Mouse (Mus musculus): ENCODE measurements around the gene Myo1d. TPM values are rescaled to one million over a fixed set of nuclear protein-coding genes. Genes with fewer than 3 reads are reported as not detected.

Gene Myo1d
- total and polyA plus RNA-seq, 3 experiments: 15.9 to 81.1 (median 41.7) TPM

DNA sequence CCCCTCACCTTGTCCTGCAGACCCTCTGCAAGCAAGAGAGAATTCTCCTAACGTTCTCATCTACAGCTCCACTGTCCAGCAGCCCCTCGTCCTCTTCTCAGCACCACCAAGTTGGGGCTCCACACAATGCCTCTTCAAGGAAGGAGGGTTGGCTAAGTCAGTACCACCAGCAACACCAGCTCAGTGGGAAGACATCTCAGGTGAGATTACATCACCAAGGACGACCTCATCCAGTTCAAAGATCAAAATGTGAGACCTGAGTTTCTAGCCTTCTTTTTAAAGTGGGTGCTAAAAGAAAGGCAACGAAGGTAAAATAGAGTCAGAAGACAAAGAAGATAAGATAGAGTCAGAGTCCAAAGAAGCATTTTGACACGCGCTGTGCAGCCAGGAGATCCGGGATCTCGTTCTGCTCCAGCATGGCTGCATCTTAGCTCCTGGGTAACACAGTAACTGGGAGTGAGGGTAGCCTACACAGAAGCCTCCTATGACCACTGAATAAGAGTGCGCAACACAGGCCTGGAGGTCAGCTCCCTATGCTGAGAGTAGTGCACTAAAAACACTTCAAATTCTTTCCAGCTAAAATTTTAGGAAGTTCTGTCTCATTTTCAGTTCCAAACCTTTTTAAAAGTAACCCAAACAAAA lies 56.3 kb downstream of the Myo1d start:
- no peaks in the 10 kb centered on the region for H3K27me3 ChIP-seq (ENCODE audit: control insufficient read depth in 1 of 2, insufficient read depth in 2 of 2, low read length in 2 of 2)

DNA sequence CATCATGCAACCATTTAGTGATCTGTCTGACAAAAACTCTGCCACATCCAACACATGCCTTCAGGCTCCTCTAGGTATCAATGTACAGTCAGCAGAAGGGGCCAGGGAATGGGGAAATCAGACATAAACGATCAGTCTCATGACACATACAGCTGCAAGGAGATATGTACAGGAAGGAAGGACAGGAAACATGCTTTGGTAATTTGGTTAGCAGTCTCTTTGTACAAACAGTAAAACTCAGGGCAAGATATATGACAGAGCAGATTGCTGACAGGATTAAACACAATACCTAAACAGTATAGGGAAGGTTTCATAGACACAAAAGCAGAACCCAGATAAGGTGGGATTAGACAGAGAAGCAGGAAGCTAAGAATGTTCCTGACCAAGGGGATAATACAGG lies 60.8 kb downstream of the Myo1d start:
- peaks cover 0 to 25% of the 10 kb centered on the region in 2 experiments; a peak in 2 of 4 replicates for H3K36me3 ChIP-seq (ENCODE audit: control insufficient read depth in 1 of 2, insufficient read depth in 2 of 2, low read length in 2 of 2)
- peak overlapping the region; percentile 77 for H3K27ac ChIP-seq (ENCODE audit: control insufficient read depth, low read depth, low read length)
- no peak overlapping the region for H3K9ac ChIP-seq (ENCODE audit: control insufficient read depth, low read depth, low read length, poor library complexity, severe bottlenecking)
- H3K27me3 ChIP-seq (ENCODE audit: control insufficient read depth in 1 of 2, insufficient read depth in 2 of 2, low read length in 2 of 2): no peaks in the 10 kb centered on the region
- H3K4me3 ChIP-seq (ENCODE audit: control insufficient read depth in 1 of 2, insufficient read depth in 1 of 2, low read depth in 2 of 2, low read length in 2 of 2): no peak overlapping the region
- peaks cover 17 to 21% of the 10 kb centered on the region in 2 experiments for H3K4me1 ChIP-seq (ENCODE audit: control insufficient read depth in 1 of 2, insufficient read depth in 2 of 2, low read length in 2 of 2)
- no peaks in the 10 kb centered on the region for H3K9me3 ChIP-seq (replicated peaks; ENCODE audit: insufficient read depth, low read length)
- H3K79me2 ChIP-seq (ENCODE audit: control insufficient read depth, insufficient read depth, low read length, poor library complexity): no peaks in the 10 kb centered on the region
- DNase-seq (ENCODE audit: low read depth, low spot score): peak; percentile 84
- TF ChIP-seq ELF1 (IDR thresholded peaks at IDR 0.05; ENCODE audit: low read depth, low read length): peak; percentile 66
- no peak for TF ChIP-seq CHD1 (IDR thresholded peaks at IDR 0.05; ENCODE audit: low read depth, low read length)
- TF ChIP-seq TBP (IDR thresholded peaks at IDR 0.05; ENCODE audit: low read depth, low read length): no peak
- peak; percentile 64 for TF ChIP-seq JUND (IDR thresholded peaks at IDR 0.05; ENCODE audit: low read depth, low read length)
- TF ChIP-seq NRF1 (IDR thresholded peaks at IDR 0.05; ENCODE audit: insufficient read depth, low read depth, low read length, poor library complexity, severe bottlenecking): no peak
- TF ChIP-seq UBTF (IDR thresholded peaks at IDR 0.05; ENCODE audit: borderline replicate concordance, insufficient read depth, low read depth, low read length): no peak
- TF ChIP-seq POLR2A (IDR thresholded peaks at IDR 0.05; ENCODE audit: control insufficient read depth in 1 of 2, insufficient read depth in 1 of 2, low read depth in 1 of 2, low read length in 2 of 2, poor library complexity in 1 of 2): no peak
- no peak for TF ChIP-seq E2F4 (IDR thresholded peaks at IDR 0.05; ENCODE audit: borderline replicate concordance, low read depth, low read length)
- peak; percentile 57; the same call in 1 of the 2 replicates for TF ChIP-seq HCFC1 (IDR thresholded peaks at IDR 0.05; ENCODE audit: low read depth, low read length)
- peak; percentile 35 for TF ChIP-seq TAL1 (IDR thresholded peaks at IDR 0.05; ENCODE audit: low read length)
- no peak for TF ChIP-seq SMC3 (IDR thresholded peaks at IDR 0.05; ENCODE audit: low read depth, low read length)
- TF ChIP-seq EP300 (IDR thresholded peaks at IDR 0.05; ENCODE audit: low read depth in 1 of 2, low read length in 2 of 2): peak; percentile 92 to 95
- TF ChIP-seq SIN3A (IDR thresholded peaks at IDR 0.05; ENCODE audit: low read length): peak; percentile 94
- peak; percentile 87 for TF ChIP-seq TCF12 (IDR thresholded peaks at IDR 0.05; ENCODE audit: low read depth, low read length)
- no peak for TF ChIP-seq USF2 (IDR thresholded peaks at IDR 0.05; ENCODE audit: borderline replicate concordance in 1 of 2, insufficient read depth in 1 of 2, low read depth in 1 of 2, low read length in 2 of 2)
- no peak for TF ChIP-seq MAZ (IDR thresholded peaks at IDR 0.05; ENCODE audit: low read depth, low read length)
- no peak; the same call in 1 of the 2 replicates for TF ChIP-seq ZC3H11A (IDR thresholded peaks at IDR 0.05; ENCODE audit: low read depth, low read length)
- peak; percentile 56; the same call in 1 of the 2 replicates for TF ChIP-seq USF1 (IDR thresholded peaks at IDR 0.05; ENCODE audit: low read depth, low read length)
- no peak for TF ChIP-seq CTCF (IDR thresholded peaks at IDR 0.05 in 2 of 3, conservative IDR thresholded peaks at IDR 0.05 in 1 of 3; ENCODE audit: control insufficient read depth in 1 of 3, insufficient read depth in 1 of 3, low read depth in 2 of 3, low read length in 3 of 3, poor library complexity in 1 of 3, severe bottlenecking in 1 of 3)
- TF ChIP-seq NELFE (IDR thresholded peaks at IDR 0.05; ENCODE audit: low read depth, low read length): no peak
- peak; percentile 83 for TF ChIP-seq MXI1 (IDR thresholded peaks at IDR 0.05; ENCODE audit: low read depth, low read length)
- TF ChIP-seq RAD21 (IDR thresholded peaks at IDR 0.05; ENCODE audit: low read depth, low read length): no peak
- TF ChIP-seq ETS1 (IDR thresholded peaks at IDR 0.05; ENCODE audit: low read depth, low read length): peak; percentile 98
- no peak; the same call in 1 of the 2 replicates for TF ChIP-seq ZMIZ1 (IDR thresholded peaks at IDR 0.05; ENCODE audit: low read depth, low read length)
- no peak for TF ChIP-seq KAT2A (conservative IDR thresholded peaks at IDR 0.05; ENCODE audit: low read depth, low read length)
- TF ChIP-seq MYB (IDR thresholded peaks at IDR 0.05; ENCODE audit: low read depth, low read length): peak; percentile 52; the same call in 1 of the 2 replicates
- TF ChIP-seq POLR2AphosphoS5 (IDR thresholded peaks at IDR 0.05; ENCODE audit: borderline replicate concordance, low read depth, low read length): no peak
- peak; percentile 91 for TF ChIP-seq GATA1 (IDR thresholded peaks at IDR 0.05; ENCODE audit: low read depth, low read length)
- TF ChIP-seq GABPA (IDR thresholded peaks at IDR 0.05; ENCODE audit: low read depth, low read length): 0 out of 2 replicates have a peak, but pooled peaks have one; percentile 44

More for the DNA sequence above, 56.3 kb downstream of the Myo1d start:
- Histone ChIP-seq H3K4me1 (ENCODE audit: control insufficient read depth in 1 of 2, insufficient read depth in 2 of 2, low read length in 2 of 2) (peaks cover 10 to 12% of the 10 kb centered on the region in 2 experiments), H3K79me2 (ENCODE audit: control insufficient read depth, insufficient read depth, low read length, poor library complexity) (peaks cover 4% of the 10 kb centered on the region; the same call in 1 of the 2 replicates), H3K36me3 (ENCODE audit: control insufficient read depth in 1 of 2, insufficient read depth in 2 of 2, low read length in 2 of 2) (peaks cover 0 to 17% of the 10 kb centered on the region in 2 experiments; a peak in 2 of 4 replicates), H3K27ac (ENCODE audit: control insufficient read depth, low read depth, low read length) (no peak overlapping the region), H3K9me3 (replicated peaks; ENCODE audit: insufficient read depth, low read length) (no peaks in the 10 kb centered on the region), H3K4me3 (ENCODE audit: control insufficient read depth in 1 of 2, insufficient read depth in 1 of 2, low read depth in 2 of 2, low read length in 2 of 2) (no peak overlapping the region), H3K9ac (ENCODE audit: control insufficient read depth, low read depth, low read length, poor library complexity, severe bottlenecking) (no peak overlapping the region)
- TF ChIP-seq ZMIZ1 (IDR thresholded peaks at IDR 0.05; ENCODE audit: low read depth, low read length) (no peak), GATA1 (IDR thresholded peaks at IDR 0.05; ENCODE audit: low read depth, low read length) (no peak), HCFC1 (IDR thresholded peaks at IDR 0.05; ENCODE audit: low read depth, low read length) (no peak), MYC (IDR thresholded peaks at IDR 0.05; ENCODE audit: low read depth, low read length) (no peak), ELF1 (IDR thresholded peaks at IDR 0.05; ENCODE audit: low read depth, low read length) (no peak)
- DNase-seq (ENCODE audit: low read depth, low spot score): no peak

Data from MEL (cell line).